Mouse (Mus musculus) 3134 (cell line): ENCODE measurements around the gene Tsen54.

Experiments
- DNase-seq: peaks from one replicate; pipeline ENCODE4 v3.0.0-alpha.2; 2011; ENCODE audit warnings: low spot score; ENCODE audit not compliant: insufficient read length; ENCODE audit errors: extremely low read depth

Gene Tsen54

GRCm38 (mm10) chr11:115858354-115858753 is 43.8 kb downstream of the Tsen54 start, which contains the start of gene Myo15b:
Myo15b (plus strand) TSS chr11:115858406.
- no peak for DNase-seq

- no peak for DNase-seq
Observed at GRCm38 (mm10) chr11:115859143-115859945, 44.8 kb downstream of the Tsen54 start.

- no peak for DNase-seq
Observed at GRCm38 (mm10) chr11:115863895-115864294, 49.4 kb downstream of the Tsen54 start.

- peak; percentile 69 for DNase-seq
Observed at GRCm38 (mm10) chr11:115869393-115869792, 54.9 kb downstream of the Tsen54 start.

- DNase-seq = no peak
Observed at GRCm38 (mm10) chr11:115872437-115872836, 57.9 kb downstream of the Tsen54 start.
